In genomic region chr15:3536309-3536900, GRCm38 (mm10) we compare ENCODE assay signal across 17 mouse cellular contexts. TPM values are rescaled to one million over a fixed set of nuclear protein-coding genes. Genes with fewer than 3 reads are reported as not detected.
DNase-seq lines count a peak whose midpoint lies in the region; ATAC-seq and TF ChIP-seq lines count a peak whose summit lies in the region.
"Had no signal": no experiment of that assay in that cellular context is flagged by ENCODE, and none has a peak within 500 bp of the region (broad histone marks: within the 10 kb centered on the region; RNA-seq: fewer than 3 reads in every experiment).

No protein-coding gene starts in this region.

- no peaks in the 10 kb centered on the region for H3K4me1 ChIP-seq in heart, embryonic 11.5 days (ENCODE audit: control insufficient read depth, insufficient read depth, low read length)
- H3K4me1 ChIP-seq in kidney, adult 2 months (ENCODE audit: control insufficient read depth, insufficient read depth, low read length) = no peaks in the 10 kb centered on the region
- no peaks in the 10 kb centered on the region for H3K4me1 ChIP-seq in neural tube, embryonic 14.5 days (ENCODE audit: control insufficient read depth, insufficient read depth, low read length)
- no peaks in the 10 kb centered on the region for H3K4me1 ChIP-seq in forebrain, postnatal 0 days (ENCODE audit: insufficient read depth)
- H3K4me1 ChIP-seq: megakaryocyte, embryonic 14.5 days had no signal

- no peak for ATAC-seq in heart, embryonic 11.5 days (replicated peaks; ENCODE audit: insufficient number of reproducible peaks, low FRiP score, low TSS enrichment)
- 0 out of 2 replicates have a peak, but pooled peaks have one; percentile 49 for ATAC-seq in neural tube, embryonic 14.5 days (ENCODE audit: low read depth)
- no peak for ATAC-seq in forebrain, postnatal 0 days
- ATAC-seq: activated CD4-positive, CD25-positive, alpha-beta regulatory T cell, adult 4 months; intestine, embryonic 16.5 days; lung, postnatal 0 days had no signal

- no peak overlapping the region for H3K9ac ChIP-seq in heart, embryonic 11.5 days (ENCODE audit: low read depth, low read length)
- no peak overlapping the region for H3K9ac ChIP-seq in neural tube, embryonic 14.5 days (replicated peaks; ENCODE audit: low read depth, low read length)
- no peak overlapping the region for H3K9ac ChIP-seq in forebrain, postnatal 0 days
- H3K9ac ChIP-seq: liver, embryonic 14.5 days had no signal

- 78% methylated on average over 3 of the region's 3 CpGs for WGBS in heart, embryonic 11.5 days (ENCODE audit: insufficient replicate concordance)
- WGBS in kidney, adult 2 months = 57% methylated on average over 3 of the region's 3 CpGs
- WGBS in neural tube, embryonic 14.5 days = 66% methylated on average over 3 of the region's 3 CpGs
- 75% methylated on average over 3 of the region's 3 CpGs for WGBS in forebrain, postnatal 0 days

- H3K4me2 ChIP-seq in heart, embryonic 11.5 days = no peak overlapping the region
- H3K4me2 ChIP-seq in neural tube, embryonic 14.5 days (ENCODE audit: low read depth, low read length) = no peak overlapping the region
- no peak overlapping the region for H3K4me2 ChIP-seq in forebrain, postnatal 0 days (ENCODE audit: low read depth)

- no peaks in the 10 kb centered on the region for H3K9me3 ChIP-seq in heart, embryonic 11.5 days (replicated peaks; ENCODE audit: control insufficient read depth, low read length)
- no peaks in the 10 kb centered on the region for H3K9me3 ChIP-seq in neural tube, embryonic 14.5 days (ENCODE audit: control insufficient read depth, low read length)
- no peaks in the 10 kb centered on the region for H3K9me3 ChIP-seq in forebrain, postnatal 0 days (ENCODE audit: low read length)
- H3K9me3 ChIP-seq: megakaryocyte, embryonic 14.5 days had no signal

- no peaks in the 10 kb centered on the region for H3K27me3 ChIP-seq in heart, embryonic 11.5 days (ENCODE audit: control insufficient read depth, insufficient read depth, low read length)
- no peaks in the 10 kb centered on the region for H3K27me3 ChIP-seq in kidney, adult 2 months (replicated peaks; ENCODE audit: control insufficient read depth, insufficient read depth, low read length)
- H3K27me3 ChIP-seq in neural tube, embryonic 14.5 days (ENCODE audit: control insufficient read depth, insufficient read depth, low read length) = no peaks in the 10 kb centered on the region
- H3K27me3 ChIP-seq in forebrain, postnatal 0 days (ENCODE audit: insufficient read depth, low read length) = no peaks in the 10 kb centered on the region
- H3K27me3 ChIP-seq: megakaryocyte, embryonic 14.5 days had no signal

- TF ChIP-seq POLR2A in kidney, adult 2 months (IDR thresholded peaks at IDR 0.05; ENCODE audit: low read depth, low read length) = no peak

- DNase-seq in heart, adult 9 months (ENCODE audit: low spot score in 2 of 2) = peak; percentile 19 to 27
- peak; percentile 27 for DNase-seq in kidney, adult 2 months
- DNase-seq in kidney, postnatal 36 days = no peak
- no peak for DNase-seq in neural tube, embryonic 10.5 days (ENCODE audit: extremely low spot score, low spot score)
- DNase-seq in skeletal muscle tissue, adult 2 months (ENCODE audit: low read depth, low spot score) = peak; percentile 10
- DNase-seq in forebrain, postnatal 0 days = no peak
- DNase-seq: adrenal gland, postnatal 36 days; cerebellum, postnatal 14 days; gastrocnemius, postnatal 10 days; thymus, postnatal 36 days had no signal

- H3K27ac ChIP-seq in heart, embryonic 11.5 days (ENCODE audit: low read depth, low read length) = no peak overlapping the region
- H3K27ac ChIP-seq in kidney, adult 2 months (ENCODE audit: insufficient read depth, low read depth, low read length) = no peak overlapping the region
- no peak overlapping the region for H3K27ac ChIP-seq in neural tube, embryonic 14.5 days (ENCODE audit: low read depth, low read length)
- no peak overlapping the region for H3K27ac ChIP-seq in forebrain, postnatal 0 days (ENCODE audit: low read depth, low read length)
- H3K27ac ChIP-seq: liver, embryonic 14.5 days had no signal

- H3K4me3 ChIP-seq in heart, embryonic 11.5 days (ENCODE audit: low read depth, low read length) = no peak overlapping the region
- no peak overlapping the region for H3K4me3 ChIP-seq in kidney, adult 2 months (ENCODE audit: insufficient read depth, low read depth, low read length)
- no peak overlapping the region for H3K4me3 ChIP-seq in neural tube, embryonic 14.5 days (ENCODE audit: low read depth, low read length)
- no peak overlapping the region for H3K4me3 ChIP-seq in forebrain, postnatal 0 days (ENCODE audit: low read depth, low read length)
- H3K4me3 ChIP-seq: megakaryocyte, embryonic 14.5 days had no signal

- TF ChIP-seq CTCF in kidney, adult 2 months (conservative IDR thresholded peaks at IDR 0.05; ENCODE audit: insufficient read depth, insufficient read length, low read depth, low read length) = no peak
- TF ChIP-seq CTCF in forebrain, postnatal 0 days (IDR thresholded peaks at IDR 0.05; ENCODE audit: low read depth) = no peak

- H3K36me3 ChIP-seq in heart, embryonic 11.5 days (ENCODE audit: control insufficient read depth, insufficient read depth, low read length) = no peaks in the 10 kb centered on the region
- H3K36me3 ChIP-seq in kidney, adult 2 months (ENCODE audit: control insufficient read depth, insufficient read depth, low read length) = peaks cover 1% of the 10 kb centered on the region; the same call in 1 of the 2 replicates
- no peaks in the 10 kb centered on the region for H3K36me3 ChIP-seq in neural tube, embryonic 14.5 days (ENCODE audit: control insufficient read depth, insufficient read depth, low read length)
- H3K36me3 ChIP-seq in forebrain, postnatal 0 days (ENCODE audit: insufficient read depth) = no peaks in the 10 kb centered on the region

RNA-seq across cellular contexts. Expression of gene Ghr, which starts 46.9 kb away (rescaled TPM):
- polyA plus RNA-seq in heart, embryonic 11.5 days (2014; fragmentation: Nextera tagmentation; extraction: Ambion mirVana) = 53.8 and 56.5 TPM in 2 replicates
- 147 and 188 TPM in 2 replicates for polyA plus RNA-seq in kidney, adult 2 months (2012; rRNA removed)
- 9.8 and 15.6 TPM in 2 replicates for polyA plus RNA-seq in neural tube, embryonic 14.5 days (2014; fragmentation: Nextera tagmentation; extraction: Ambion mirVana)
- total RNA-seq in forebrain, postnatal 0 days (2014; rRNA removed) = 4.6 and 8.0 TPM in 2 replicates
- polyA plus RNA-seq in forebrain, postnatal 0 days (2015; fragmentation: Nextera tagmentation; extraction: Ambion mirVana) = 4.9 and 5.7 TPM in 2 replicates

Comparison
In these comparisons a context has a peak if more than half of its experiments do, and no peak if none do; other contexts are left out.
1. DNase-seq: peak in heart, adult 9 months (2 of 2), kidney, adult 2 months (single experiment) and skeletal muscle tissue, adult 2 months (single experiment); none in kidney, postnatal 36 days (0 of 2), neural tube, embryonic 10.5 days (single experiment) and forebrain, postnatal 0 days (single experiment).